Mouse (Mus musculus) MEL (cell line): Measurements from ENCODE around the gene Atpif1. TPM values are rescaled to one million over a fixed set of nuclear protein-coding genes. Genes with fewer than 3 reads are reported as not detected.

Experiments
- DNase-seq: peaks from one replicate; pipeline ENCODE4 v3.0.0; 2011; ENCODE audit warnings: low read depth, low spot score
- H3K27ac ChIP-seq: 2 replicates; pipeline ENCODE4 v1.5.1; 2012; ENCODE audit warnings: low read depth, mild to moderate bottlenecking, control low read depth, low read length, moderate library complexity; ENCODE audit not compliant: control insufficient read depth
- H3K27me3 ChIP-seq, 2 experiments: fragments of 150-350 bp in 1 of 2; sonication (generic) in 1 of 2; 2 replicates each; pipeline ENCODE4 v1.6.1; 2012; ENCODE audit warnings: low read length in 2 of 2, mild to moderate bottlenecking in 2 of 2, improper control_type of control experiment in 1 of 2, moderate library complexity in 1 of 2; ENCODE audit not compliant: insufficient read depth in 2 of 2, control insufficient read depth in 1 of 2
- H3K36me3 ChIP-seq, 2 experiments: 2 replicates each; pipeline ENCODE4 v1.6.1; 2012 to 2014; ENCODE audit warnings: low read length in 2 of 2, improper control_type of control experiment in 1 of 2, inconsistent platforms in 1 of 2, mild to moderate bottlenecking in 1 of 2; ENCODE audit not compliant: insufficient read depth in 2 of 2, control insufficient read depth in 1 of 2
- H3K4me1 ChIP-seq, 2 experiments: fragments of 150-350 bp in 1 of 2; sonication (generic) in 1 of 2; 2 replicates each; pipeline ENCODE4 v1.6.1; 2012; ENCODE audit warnings: low read length in 2 of 2, improper control_type of control experiment in 1 of 2, mild to moderate bottlenecking in 1 of 2; ENCODE audit not compliant: insufficient read depth in 2 of 2, control insufficient read depth in 1 of 2
- H3K4me3 ChIP-seq, 2 experiments: fragments of 150-350 bp in 1 of 2; sonication (generic) in 1 of 2; 2 replicates each; pipeline ENCODE4 v1.5.1; 2012; ENCODE audit warnings: low read depth in 2 of 2, low read length in 2 of 2, mild to moderate bottlenecking in 2 of 2, moderate library complexity in 2 of 2, control low read depth in 1 of 2, improper control_type of control experiment in 1 of 2; ENCODE audit not compliant: control insufficient read depth in 1 of 2, insufficient read depth in 1 of 2
- H3K79me2 ChIP-seq: 2 replicates; pipeline ENCODE4 v1.6.1; 2012; ENCODE audit warnings: mild to moderate bottlenecking, low read length, moderate library complexity; ENCODE audit not compliant: control insufficient read depth, poor library complexity, insufficient read depth
- H3K9ac ChIP-seq: 2 replicates; pipeline ENCODE4 v1.6.1; 2012; ENCODE audit warnings: low read depth, mild to moderate bottlenecking, control low read depth, low read length, moderate library complexity; ENCODE audit not compliant: control insufficient read depth, poor library complexity, severe bottlenecking
- H3K9me3 ChIP-seq: fragments of 150-350 bp; sonication (generic); replicated peaks from 2 replicates; pipeline ENCODE4 v1.6.1; 2012; ENCODE audit warnings: mild to moderate bottlenecking, low read length, improper control_type of control experiment, moderate library complexity; ENCODE audit not compliant: insufficient read depth
- CHD2 ChIP-seq: IDR thresholded peaks from 2 replicates; pipeline ENCODE4 v1.6.1; 2011; ENCODE audit warnings: low read length, improper control_type of control experiment
- E2F4 ChIP-seq: IDR thresholded peaks from 2 replicates; pipeline ENCODE4 v1.6.1; 2011; ENCODE audit warnings: low read depth, low read length, improper control_type of control experiment, borderline replicate concordance
- EP300 ChIP-seq, 2 experiments: IDR thresholded peaks; 2 replicates each; pipeline ENCODE4 v1.6.1; 2011; ENCODE audit warnings: improper control_type of control experiment in 2 of 2, low read length in 2 of 2, low read depth in 1 of 2, mild to moderate bottlenecking in 1 of 2
- ETS1 ChIP-seq: IDR thresholded peaks from 2 replicates; pipeline ENCODE4 v1.6.1; 2012; ENCODE audit warnings: low read depth, mild to moderate bottlenecking, inconsistent platforms, low read length, improper control_type of control experiment, moderate library complexity
- GABPA ChIP-seq: IDR thresholded peaks from 2 replicates; pipeline ENCODE4 v1.6.1; 2012; ENCODE audit warnings: low read depth, mild to moderate bottlenecking, inconsistent platforms, low read length, improper control_type of control experiment, moderate library complexity
- JUND ChIP-seq: IDR thresholded peaks from 2 replicates; pipeline ENCODE4 v1.6.1; 2011; ENCODE audit warnings: low read depth, mild to moderate bottlenecking, improper control_type of control experiment, low read length
- KAT2A ChIP-seq: conservative IDR thresholded peaks from 2 replicates; pipeline ENCODE4 v1.6.1; 2012; ENCODE audit warnings: low read depth, low read length, improper control_type of control experiment, inconsistent platforms
- MAFK ChIP-seq: IDR thresholded peaks from 2 replicates; pipeline ENCODE4 v1.6.1; 2011; ENCODE audit warnings: low read depth, mild to moderate bottlenecking, low read length, improper control_type of control experiment, borderline replicate concordance
- MXI1 ChIP-seq: IDR thresholded peaks from 2 replicates; pipeline ENCODE4 v1.6.1; 2011; ENCODE audit warnings: mild to moderate bottlenecking, low read depth, low read length, improper control_type of control experiment
- MYB ChIP-seq: IDR thresholded peaks from 2 replicates; pipeline ENCODE4 v1.6.1; 2011; ENCODE audit warnings: mild to moderate bottlenecking, low read depth, low read length, improper control_type of control experiment
- NELFE ChIP-seq: IDR thresholded peaks from 2 replicates; pipeline ENCODE4 v1.6.1; 2011; ENCODE audit warnings: low read depth, low read length, improper control_type of control experiment
- NRF1 ChIP-seq: IDR thresholded peaks from 2 replicates; pipeline ENCODE4 v1.6.1; 2014; ENCODE audit warnings: low read depth, mild to moderate bottlenecking, inconsistent platforms, low read length, improper control_type of control experiment, moderate library complexity; ENCODE audit not compliant: poor library complexity, insufficient read depth, severe bottlenecking
- POLR2A ChIP-seq, 2 experiments: IDR thresholded peaks; 2 replicates each; pipeline ENCODE4 v1.6.1; 2011 to 2012; ENCODE audit warnings: low read length in 2 of 2, mild to moderate bottlenecking in 2 of 2, control low read depth in 1 of 2, improper control_type of control experiment in 1 of 2, low read depth in 1 of 2, moderate library complexity in 1 of 2; ENCODE audit not compliant: control insufficient read depth in 1 of 2, insufficient read depth in 1 of 2, poor library complexity in 1 of 2
- POLR2AphosphoS2 ChIP-seq: IDR thresholded peaks from 2 replicates; pipeline ENCODE4 v1.6.1; 2011; ENCODE audit warnings: low read length, improper control_type of control experiment
- RAD21 ChIP-seq: IDR thresholded peaks from 2 replicates; pipeline ENCODE4 v1.6.1; 2011; ENCODE audit warnings: mild to moderate bottlenecking, low read depth, low read length, improper control_type of control experiment
- RCOR1 ChIP-seq: IDR thresholded peaks from 2 replicates; pipeline ENCODE4 v1.6.1; 2012; ENCODE audit warnings: low read depth, mild to moderate bottlenecking, inconsistent platforms, low read length, improper control_type of control experiment
- SIN3A ChIP-seq: IDR thresholded peaks from 2 replicates; pipeline ENCODE4 v1.6.1; 2012; ENCODE audit warnings: low read length, improper control_type of control experiment, inconsistent platforms
- SMC3 ChIP-seq: IDR thresholded peaks from 2 replicates; pipeline ENCODE4 v1.6.1; 2011; ENCODE audit warnings: low read depth, low read length, improper control_type of control experiment
- TAL1 ChIP-seq: IDR thresholded peaks from 2 replicates; pipeline ENCODE4 v1.6.1; 2012; ENCODE audit warnings: mild to moderate bottlenecking, inconsistent platforms, low read length, moderate library complexity, mixed read lengths
- USF2 ChIP-seq, 2 experiments: IDR thresholded peaks; 2 replicates each; pipeline ENCODE4 v1.6.1; 2011 to 2012; ENCODE audit warnings: improper control_type of control experiment in 2 of 2, low read length in 2 of 2, borderline replicate concordance in 1 of 2, inconsistent platforms in 1 of 2, low read depth in 1 of 2, mild to moderate bottlenecking in 1 of 2; ENCODE audit not compliant: insufficient read depth in 1 of 2
- ZC3H11A ChIP-seq: IDR thresholded peaks from 2 replicates; pipeline ENCODE4 v1.6.1; 2012; ENCODE audit warnings: low read depth, mild to moderate bottlenecking, inconsistent platforms, low read length, improper control_type of control experiment
- ZKSCAN1 ChIP-seq: IDR thresholded peaks from 2 replicates; pipeline ENCODE4 v1.6.1; 2012; ENCODE audit warnings: low read depth, mild to moderate bottlenecking, inconsistent platforms, low read length, improper control_type of control experiment, moderate library complexity
- ZMIZ1 ChIP-seq: IDR thresholded peaks from 2 replicates; pipeline ENCODE4 v1.6.1; 2012; ENCODE audit warnings: low read depth, mild to moderate bottlenecking, inconsistent platforms, low read length, improper control_type of control experiment, moderate library complexity
- ZNF384 ChIP-seq: IDR thresholded peaks from 2 replicates; pipeline ENCODE4 v1.6.1; 2012; ENCODE audit warnings: low read depth, mild to moderate bottlenecking, inconsistent platforms, low read length, improper control_type of control experiment
- polyA plus RNA-seq, 2 experiments: library from polyadenylated mRNA; stranded (reverse) in 1 of 2; unstranded in 1 of 2; fragments of >175 nt in 1 of 2; fragments of >200 nt in 1 of 2; gene quantifications; 2 replicates each; pipeline versions ENCODE4 v1.2.1 to v1.2.4; 2012; ENCODE audit warnings: low replicate concordance in 2 of 2, low read depth in 1 of 2; ENCODE audit not compliant: insufficient read length in 2 of 2, insufficient read depth in 1 of 2, missing spikeins in 1 of 2
- total RNA-seq: library from RNA; depleted of rRNA; stranded (reverse); fragments of 300-350 nt; gene quantifications from 2 replicates; pipeline ENCODE4 v1.2.3, GENCODE M21; 2012

Gene Atpif1
- total and polyA plus RNA-seq, 3 experiments: 566 to 730 TPM; not detected in 1

GRCm38 (mm10) chr4:132524808-132525207, 8.7 kb downstream of the Atpif1 start:
- H3K9me3 ChIP-seq: no peaks in the 10 kb centered on the region
- H3K9ac ChIP-seq: no peak overlapping the region
- TF ChIP-seq MXI1 (no peak), NRF1 (peak; percentile 41; the same call in 1 of the 2 replicates), SIN3A (0 out of 2 replicates have a peak, but pooled peaks have one; percentile 17)

DNA sequence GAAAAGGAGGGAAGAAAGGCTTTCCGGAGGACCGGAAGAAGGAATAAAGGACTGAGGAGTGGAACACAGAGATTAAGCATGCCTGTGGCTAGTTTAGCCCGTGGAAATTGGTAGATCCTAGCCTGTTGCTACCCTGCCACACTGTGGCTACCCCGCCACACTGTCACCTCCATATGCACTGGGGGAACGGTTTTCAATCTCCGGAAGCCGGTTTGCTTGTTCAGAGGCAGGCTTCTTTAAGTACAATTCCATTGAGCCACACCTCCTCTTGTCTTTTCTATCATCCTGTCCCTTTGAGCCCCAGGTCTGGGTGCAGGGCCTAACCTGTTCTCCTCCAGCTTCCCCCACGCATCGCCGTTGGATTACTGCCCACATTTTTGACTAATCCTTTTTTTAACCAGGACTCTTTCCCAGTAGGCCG, 9.1 kb downstream of the Atpif1 start:
- H3K27ac ChIP-seq: no peak overlapping the region
- TF ChIP-seq E2F4: no peak
- no peak for TF ChIP-seq ZKSCAN1
- TF ChIP-seq JUND: no peak
- no peak for TF ChIP-seq MXI1
- no peak for TF ChIP-seq ZMIZ1
- TF ChIP-seq POLR2AphosphoS2: no peak

More at GRCm38 (mm10) chr4:132524808-132525207, 8.7 kb downstream of the Atpif1 start:
- H3K36me3 ChIP-seq: peaks cover 0 to 20% of the 10 kb centered on the region in 2 experiments; a peak in 2 of 4 replicates
- H3K4me1 ChIP-seq: peaks cover 17 to 31% of the 10 kb centered on the region in 2 experiments
- peak; percentile 65 for DNase-seq
- H3K27ac ChIP-seq: no peak overlapping the region
- no peaks in the 10 kb centered on the region for H3K79me2 ChIP-seq
- H3K27me3 ChIP-seq: no peaks in the 10 kb centered on the region
- no peak overlapping the region for H3K4me3 ChIP-seq

GRCm38 (mm10) chr4:132519188-132519587, 14.3 kb downstream of the Atpif1 start:
- H3K4me3 ChIP-seq: no peak overlapping the region
- DNase-seq: no peak
- TF ChIP-seq USF2 (IDR thresholded peaks at IDR 0.05; ENCODE audit: borderline replicate concordance in 1 of 2, insufficient read depth in 1 of 2, low read depth in 1 of 2, low read length in 2 of 2): no peak
- no peak for TF ChIP-seq ZC3H11A
- no peak for TF ChIP-seq E2F4
- TF ChIP-seq ZNF384: no peak
- no peak for TF ChIP-seq NRF1
- TF ChIP-seq KAT2A: no peak
- no peak for TF ChIP-seq RCOR1
- TF ChIP-seq JUND: no peak
- TF ChIP-seq POLR2AphosphoS2: no peak
- no peak for TF ChIP-seq GABPA
- TF ChIP-seq TAL1: no peak
- no peak for TF ChIP-seq ETS1
- no peak for TF ChIP-seq POLR2A (IDR thresholded peaks at IDR 0.05; ENCODE audit: control insufficient read depth in 1 of 2, insufficient read depth in 1 of 2, low read depth in 1 of 2, low read length in 2 of 2, poor library complexity in 1 of 2)
- no peak for TF ChIP-seq CHD2
- TF ChIP-seq EP300 (IDR thresholded peaks at IDR 0.05; ENCODE audit: low read depth in 1 of 2, low read length in 2 of 2): no peak
- no peak for TF ChIP-seq NELFE
- no peak for TF ChIP-seq RAD21
- TF ChIP-seq MYB: no peak
- TF ChIP-seq MAFK: no peak
- TF ChIP-seq SMC3: no peak
- peaks cover 0 to 6% of the 10 kb centered on the region in 2 experiments; a peak in 2 of 4 replicates for H3K36me3 ChIP-seq
- H3K27me3 ChIP-seq: no peaks in the 10 kb centered on the region
- H3K79me2 ChIP-seq: peaks cover 6% of the 10 kb centered on the region; the same call in 1 of the 2 replicates
- H3K4me1 ChIP-seq: peaks cover 4 to 7% of the 10 kb centered on the region in 2 experiments; a peak in 2 of 4 replicates
- H3K27ac ChIP-seq: no peak overlapping the region
- no peak overlapping the region for H3K9ac ChIP-seq
- no peaks in the 10 kb centered on the region for H3K9me3 ChIP-seq

More for the DNA sequence above, 9.1 kb downstream of the Atpif1 start:
- Histone ChIP-seq H3K9ac (no peak overlapping the region), H3K4me3 (no peak overlapping the region), H3K79me2 (no peaks in the 10 kb centered on the region), H3K27me3 (no peaks in the 10 kb centered on the region), H3K9me3 (no peaks in the 10 kb centered on the region), H3K36me3 (peaks cover 0 to 15% of the 10 kb centered on the region in 2 experiments; a peak in 2 of 4 replicates), H3K4me1 (peaks cover 15 to 26% of the 10 kb centered on the region in 2 experiments)
- no peak for DNase-seq
